Mouse (Mus musculus) left cerebral cortex, adult 9 months (tissue): ENCODE results near the gene Lilr4b.
"Not testable (repeated sequence)": the region's sequence is repeated elsewhere in the genome, so short reads cannot be mapped to it uniquely, and the experiment has no call there.

Experiments used
- DNase-seq, 2 experiments: peaks; one replicate each; pipeline ENCODE4 v3.0.0; 2022; ENCODE audit warnings: low spot score in 2 of 2

Gene Lilr4b

DNA sequence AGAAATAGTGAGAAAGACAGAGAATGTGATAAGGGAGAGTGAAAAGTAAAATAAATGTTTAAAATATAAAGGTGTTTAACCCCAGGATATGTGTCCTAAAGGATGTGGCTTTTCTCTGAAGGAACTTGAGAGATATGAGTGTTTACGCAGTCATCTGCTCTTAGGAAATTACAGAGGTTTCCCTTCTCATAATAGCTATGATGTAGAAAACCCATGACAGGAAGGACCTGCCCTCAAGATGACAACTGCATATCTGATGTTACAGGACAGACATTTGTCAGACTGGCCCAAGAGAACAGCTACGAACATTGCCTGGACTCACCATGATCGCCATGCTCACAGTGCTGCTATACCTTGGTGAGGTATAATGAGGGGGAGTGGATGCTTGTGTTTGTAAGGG is at the start of gene Lilr4b, which contains the start of gene Gm49339:
TSS of gene Lilr4b (plus strand) at position 236 of the 400 bp plus-strand sequence.
TSS of gene Gm49339 (plus strand) at position 216 of the 400 bp plus-strand sequence.
- DNase-seq, result not testable (repeated sequence)

DNA sequence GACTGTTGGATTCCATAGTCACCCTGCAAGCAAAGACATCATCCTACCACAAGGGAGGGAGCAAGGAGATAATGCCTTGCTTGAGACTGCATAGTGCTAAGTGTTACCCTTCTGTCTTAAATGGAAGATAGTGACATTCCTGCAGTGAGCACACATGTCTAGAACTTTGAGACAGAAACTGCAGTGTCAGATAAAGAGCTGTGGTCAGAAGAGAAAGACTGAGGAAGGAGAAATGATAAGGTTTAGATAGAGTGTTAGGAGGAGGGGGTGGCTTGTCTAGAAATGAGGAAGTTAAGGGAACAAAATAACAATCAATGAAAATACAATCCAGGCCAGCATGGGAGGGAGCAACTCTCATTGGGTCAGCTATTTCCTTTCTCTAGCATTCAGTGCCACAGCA is 47.5 kb upstream of the Lilr4b start:
- no peak for DNase-seq

- DNase-seq, result no peak
Measured at GRCm38 (mm10) chr10:51435684-51436083, 44.7 kb upstream of the Lilr4b start.

DNA sequence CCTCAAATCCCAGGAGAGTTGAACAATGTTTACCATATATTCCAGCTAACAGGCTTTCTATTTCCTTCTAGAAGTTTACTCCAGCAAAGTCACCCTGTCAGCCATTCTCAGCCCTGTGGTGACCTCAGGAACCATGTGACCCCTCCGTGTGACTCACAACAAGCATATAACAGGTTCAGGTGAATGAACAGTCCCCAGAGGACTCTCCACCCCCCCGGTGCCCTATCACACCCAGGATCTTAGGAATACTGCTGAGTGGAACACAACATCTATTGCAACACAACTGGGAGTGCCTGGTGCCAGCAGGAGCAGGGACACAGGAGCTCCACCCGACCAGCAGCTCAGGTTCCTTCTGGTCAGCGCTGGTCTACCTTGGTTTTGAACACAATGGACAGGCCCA is 28.8 kb upstream of the Lilr4b start:
- DNase-seq, result no peak

GRCm38 (mm10) chr10:51453616-51454298 is 26.7 kb upstream of the Lilr4b start:
- DNase-seq, result peak in 1 of 2 experiments; percentile 4

- DNase-seq, result no peak
Measured at GRCm38 (mm10) chr10:51454365-51454764, 26.1 kb upstream of the Lilr4b start.

DNA sequence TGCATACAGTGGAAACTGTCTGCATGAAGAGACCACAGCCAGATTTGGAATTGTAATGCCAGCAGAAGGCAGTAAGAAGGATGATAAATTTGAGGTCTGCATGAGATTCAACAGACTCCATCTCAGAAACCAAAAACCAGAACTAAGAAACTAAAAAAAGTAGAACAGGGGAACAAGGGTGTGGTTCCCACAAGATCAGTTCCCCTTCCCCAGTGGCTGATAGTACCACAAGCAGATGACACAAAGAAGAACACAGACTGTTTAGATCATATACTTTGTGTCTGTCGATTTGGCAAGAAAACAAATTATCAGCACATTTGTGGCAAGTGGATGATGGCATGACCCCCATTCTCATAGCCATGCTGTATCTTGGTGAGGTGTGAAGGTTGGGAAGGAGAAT is 24.7 kb upstream of the Lilr4b start:
- DNase-seq, result no peak

DNA sequence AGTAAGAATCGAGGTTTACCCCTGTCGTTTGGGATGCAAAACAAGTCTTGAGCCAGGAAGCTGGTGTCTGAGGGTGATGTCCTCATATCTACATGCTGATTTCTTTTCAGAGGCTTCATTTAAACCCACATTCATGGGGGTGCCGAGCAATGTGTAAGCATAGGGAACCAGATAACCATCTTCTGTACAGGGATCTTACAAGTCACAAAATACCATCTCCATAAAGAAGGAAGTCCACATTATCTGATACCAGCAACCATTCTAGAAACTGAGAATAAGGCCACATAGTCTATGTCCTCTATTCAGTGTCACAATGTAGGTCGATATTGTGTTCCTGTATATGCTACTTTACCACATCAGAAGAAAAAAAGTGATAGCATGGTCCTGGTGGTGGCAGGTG is 24.1 kb upstream of the Lilr4b start:
- DNase-seq, result no peak

GRCm38 (mm10) chr10:51463800-51464199 is 16.6 kb upstream of the Lilr4b start:
- DNase-seq, result not testable (repeated sequence)

DNA sequence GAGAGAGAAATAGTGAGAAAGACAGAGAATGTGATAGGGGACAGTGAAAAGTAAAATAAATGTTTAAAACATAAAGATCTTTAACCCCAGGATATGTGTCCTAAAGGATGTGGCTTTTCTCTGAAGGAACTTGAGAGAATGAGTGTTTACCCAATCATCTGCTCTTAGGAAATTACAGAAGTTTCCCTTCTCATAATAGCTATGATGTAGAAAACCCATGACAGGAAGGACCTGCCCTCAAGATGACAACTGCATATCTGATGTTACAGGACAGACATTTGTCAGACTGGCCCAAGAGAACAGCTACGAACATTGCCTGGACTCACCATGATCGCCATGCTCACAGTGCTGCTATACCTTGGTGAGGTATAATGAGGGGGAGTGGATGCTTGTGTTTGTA is 10.3 kb downstream of the Lilr4b start, which contains the start of gene Lilrb4a:
TSS of gene Lilrb4a (plus strand) at position 266 of the 400 bp plus-strand sequence.
- DNase-seq, result not testable (repeated sequence)

- no peak for DNase-seq
Measured at GRCm38 (mm10) chr10:51520021-51520420, 39.6 kb downstream of the Lilr4b start.

- no peak for DNase-seq
Measured at GRCm38 (mm10) chr10:51521453-51521852, 41.0 kb downstream of the Lilr4b start.

GRCm38 (mm10) chr10:51526090-51526489 is 45.7 kb downstream of the Lilr4b start:
- no peak for DNase-seq

- no peak for DNase-seq
Measured at GRCm38 (mm10) chr10:51526633-51527032, 46.2 kb downstream of the Lilr4b start.

DNA sequence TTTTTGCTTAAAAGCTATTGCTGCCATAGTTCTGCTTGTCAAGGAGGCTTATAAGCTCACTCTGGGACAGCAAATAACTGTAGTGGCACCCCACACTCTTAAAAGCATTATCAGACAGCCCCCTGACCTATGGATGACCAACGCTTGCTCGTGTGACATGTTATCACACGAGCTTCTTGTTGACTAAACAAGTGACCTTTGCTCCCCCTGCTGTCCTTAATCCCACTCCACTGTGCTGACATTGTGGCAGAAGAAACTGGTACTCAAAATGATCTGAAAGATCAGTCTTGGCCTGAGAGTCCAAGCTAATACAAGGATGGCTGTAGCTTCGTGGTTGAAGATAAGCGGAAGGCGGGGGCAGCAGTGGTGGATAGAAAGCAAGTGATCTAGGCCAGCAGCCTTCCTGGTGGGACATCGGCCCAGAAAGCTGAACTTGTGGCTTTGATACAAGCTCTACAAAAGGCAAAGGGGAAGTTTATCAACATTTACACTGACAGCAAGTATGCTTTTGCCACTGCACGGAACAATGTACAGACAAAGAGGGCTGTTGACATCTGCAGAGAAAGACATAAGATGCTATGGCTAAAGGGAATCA is 48.5 kb downstream of the Lilr4b start:
- no peak for DNase-seq

DNA sequence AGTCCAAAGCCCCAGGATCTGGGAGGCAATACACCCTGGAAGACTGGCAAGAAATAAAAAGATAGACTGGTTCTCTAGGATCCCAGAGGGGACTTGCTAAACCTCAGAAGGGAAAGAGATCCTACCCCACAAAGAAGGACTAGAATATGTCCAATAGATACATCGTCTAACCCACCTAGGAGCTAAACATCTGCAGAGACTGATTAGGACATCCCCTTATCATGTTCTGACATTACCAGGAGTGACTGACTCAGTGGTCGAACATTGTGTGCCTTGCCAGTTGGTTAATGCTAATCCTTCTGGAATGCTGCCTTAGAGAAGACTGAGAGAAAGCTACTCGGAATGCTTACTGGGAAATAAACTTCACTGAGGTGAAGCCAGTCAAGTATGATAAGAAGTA is 49.1 kb downstream of the Lilr4b start:
- no peak for DNase-seq

DNA sequence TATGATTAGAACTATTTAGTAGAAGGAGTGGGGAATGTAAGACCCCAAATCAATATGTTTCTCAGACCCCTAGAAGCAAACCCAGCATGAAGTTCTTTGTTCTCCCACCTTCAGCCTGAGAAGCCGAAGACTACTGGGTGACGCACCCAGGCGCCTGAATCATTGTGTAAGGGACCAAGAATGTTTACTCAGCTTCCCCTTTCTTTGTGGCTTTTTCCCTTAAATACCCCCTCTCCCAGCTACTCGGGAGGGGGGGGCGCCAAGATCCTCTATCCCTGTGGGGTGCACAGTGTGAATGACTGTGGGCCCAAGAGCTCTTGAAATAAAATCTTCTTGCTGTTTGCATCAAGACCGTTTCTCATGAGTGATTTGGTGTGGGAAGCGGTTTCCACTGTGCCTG is 50.4 kb downstream of the Lilr4b start:
- no peak for DNase-seq
